Mouse (Mus musculus) heart, postnatal 0 days (tissue): ENCODE results near the gene Gpr162. TPM values are rescaled to one million over a fixed set of nuclear protein-coding genes. Genes with fewer than 3 reads are reported as not detected.
"Not testable (repeated sequence)": the region's sequence is repeated elsewhere in the genome, so short reads cannot be mapped to it uniquely, and the experiment has no call there.

ENCODE experiments used
- ATAC-seq: fragments of 200-750 bp; cut with Nextera tagmentation; 2 replicates; pipeline ENCODE4 v1.8.0; 2017; ENCODE audit warnings: low read depth, moderate number of reproducible peaks, moderate library complexity; ENCODE audit not compliant: insufficient read depth
- DNase-seq: peaks from one replicate; pipeline ENCODE4 v3.0.0-alpha.2; 2016; ENCODE audit warnings: low spot score
- H3K27ac ChIP-seq: fragments of 300-500 bp; sonication (generic); 2 replicates; pipeline ENCODE4 v1.5.1; 2014; ENCODE audit warnings: low read depth, mild to moderate bottlenecking
- H3K27me3 ChIP-seq: fragments of 300-500 bp; sonication (generic); 2 replicates; pipeline ENCODE4 v1.6.1; 2014; ENCODE audit warnings: low read length, mixed read lengths; ENCODE audit not compliant: control insufficient read depth, insufficient read depth
- H3K36me3 ChIP-seq: fragments of 300-500 bp; sonication (generic); replicated peaks from 2 replicates; pipeline ENCODE4 v1.6.1; 2014; ENCODE audit warnings: low read length, mixed read lengths; ENCODE audit not compliant: control insufficient read depth, insufficient read depth
- H3K4me1 ChIP-seq: fragments of 300-500 bp; sonication (generic); 2 replicates; pipeline ENCODE4 v1.6.1; 2014; ENCODE audit warnings: antibody characterized with exemption; ENCODE audit not compliant: control insufficient read depth, insufficient read depth
- H3K4me2 ChIP-seq: fragments of 300-500 bp; sonication (generic); 2 replicates; pipeline ENCODE4 v1.6.1; 2014; ENCODE audit warnings: low read depth, mild to moderate bottlenecking, low read length, moderate library complexity
- H3K4me3 ChIP-seq: fragments of 300-500 bp; sonication (generic); 2 replicates; pipeline ENCODE4 v1.5.1; 2014; ENCODE audit warnings: low read depth, low read length
- H3K9ac ChIP-seq: fragments of 300-500 bp; sonication (generic); replicated peaks from 2 replicates; pipeline ENCODE4 v1.6.1; 2014; ENCODE audit warnings: low read depth, low read length, mixed read lengths
- H3K9me3 ChIP-seq: fragments of 300-500 bp; sonication (generic); replicated peaks from 2 replicates; pipeline ENCODE4 v1.6.1; 2016; ENCODE audit warnings: low read length; ENCODE audit not compliant: control insufficient read depth
- CTCF ChIP-seq: IDR thresholded peaks from 2 replicates; pipeline ENCODE4 v1.5.1; 2016; ENCODE audit warnings: antibody characterized with exemption, control low read depth, low read depth
- EP300 ChIP-seq: IDR thresholded peaks from 2 replicates; pipeline ENCODE4 v1.6.1; 2016; ENCODE audit warnings: antibody characterized with exemption, low read depth
- WGBS: fragments of 180-500 bp; shearing (Covaris S2); extraction: QIAGEN DNeasy Blood & Tissue Kit; methylation state at CpG from one replicate; pipeline ENCODE4 v1.1.7; 2014; 5-methylcytosine and 5-hydroxymethylcytosine counted together
- polyA plus RNA-seq: library from polyadenylated mRNA; unstranded; fragments of >200 nt; fragmentation: Nextera tagmentation; extraction: Ambion mirVana; gene quantifications from 2 replicates; pipeline ENCODE4 v1.2.1, GENCODE M21; 2015
- total RNA-seq: library from RNA; depleted of rRNA; stranded (reverse); fragments of >200 nt; gene quantifications from 2 replicates; pipeline ENCODE4 v1.2.3, GENCODE M21; 2014; ENCODE audit warnings: low replicate concordance

Gene Gpr162
- total and polyA plus RNA-seq, 2 experiments from 2014 or later = 1.5 to 2.9 TPM

- Histone ChIP-seq H3K9me3 (no peaks in the 10 kb centered on the region), H3K4me3 (peak within 1 kb of the TSS; percentile 71), H3K36me3 (peaks cover 56% of the 10 kb centered on the region), H3K4me2 (peak within 1 kb of the TSS; percentile 79), H3K9ac (peak within 1 kb of the TSS; percentile 91), H3K27me3 (no peaks in the 10 kb centered on the region), H3K4me1 (peaks cover 13% of the 10 kb centered on the region; the same call in 1 of the 2 replicates), H3K27ac (peak within 1 kb of the TSS; percentile 96)
- ATAC-seq (peak; percentile 89), DNase-seq (peak; percentile 97)
- WGBS = under 1% methylated on average over 22 of the region's 22 CpGs
- TF ChIP-seq CTCF = no peak
- 0 out of 2 replicates have a peak, but pooled peaks have one; percentile 24 for TF ChIP-seq EP300
Observed at GRCm38 (mm10) chr6:124813933-124814332, 49.9 kb downstream of the Gpr162 start, which contains the start of gene Tpi1. TSS of gene Tpi1 (minus strand) at chr6:124814296.

- ATAC-seq = peak; percentile 65
- TF ChIP-seq EP300 = no peak
- TF ChIP-seq CTCF = no peak
- Histone ChIP-seq H3K36me3 (peaks cover 52% of the 10 kb centered on the region), H3K9ac (peak overlapping the region; percentile 91), H3K9me3 (no peaks in the 10 kb centered on the region), H3K4me1 (peaks cover 13% of the 10 kb centered on the region; the same call in 1 of the 2 replicates), H3K4me2 (peak overlapping the region; percentile 79), H3K27ac (peak overlapping the region; percentile 96), H3K27me3 (no peaks in the 10 kb centered on the region), H3K4me3 (peak overlapping the region; percentile 71)
- peak; percentile 75 for DNase-seq
- under 1% methylated on average over 18 of the region's 18 CpGs for WGBS
Observed at GRCm38 (mm10) chr6:124813496-124813895, 50.3 kb downstream of the Gpr162 start.

- Histone ChIP-seq H3K9me3 (no peaks in the 10 kb centered on the region), H3K4me2 (peak overlapping the region; percentile 79), H3K27me3 (no peaks in the 10 kb centered on the region), H3K4me3 (peak overlapping the region; percentile 71), H3K9ac (peak overlapping the region; percentile 91), H3K4me1 (peaks cover 17% of the 10 kb centered on the region), H3K27ac (peak overlapping the region; percentile 96), H3K36me3 (peaks cover 45% of the 10 kb centered on the region)
- 12% methylated on average over 9 of the region's 9 CpGs for WGBS
- TF ChIP-seq CTCF (no peak), EP300 (no peak)
- DNase-seq = no peak
- ATAC-seq = no peak
Observed at GRCm38 (mm10) chr6:124812848-124813247, 50.9 kb downstream of the Gpr162 start.

GRCm38 (mm10) chr6:124811701-124812560 lies 51.9 kb downstream of the Gpr162 start:
- H3K27ac ChIP-seq = no peak overlapping the region
- 63% methylated on average over 24 of the region's 24 CpGs for WGBS
- no peaks in the 10 kb centered on the region for H3K9me3 ChIP-seq
- H3K27me3 ChIP-seq = no peaks in the 10 kb centered on the region
- H3K4me3 ChIP-seq = peak overlapping the region; percentile 71
- H3K4me2 ChIP-seq = peak overlapping the region; percentile 79
- peaks cover 36% of the 10 kb centered on the region for H3K36me3 ChIP-seq
- DNase-seq (no peak), ATAC-seq (no peak)
- H3K9ac ChIP-seq = peak overlapping the region; percentile 91
- H3K4me1 ChIP-seq = peaks cover 22% of the 10 kb centered on the region
- TF ChIP-seq EP300 = no peak
- TF ChIP-seq CTCF = no peak

GRCm38 (mm10) chr6:124811403-124811665 lies 52.4 kb downstream of the Gpr162 start:
- Histone ChIP-seq H3K9me3 (no peaks in the 10 kb centered on the region), H3K4me1 (peaks cover 22% of the 10 kb centered on the region), H3K4me2 (no peak overlapping the region), H3K27me3 (no peaks in the 10 kb centered on the region), H3K9ac (no peak overlapping the region), H3K27ac (no peak overlapping the region), H3K4me3 (no peak overlapping the region), H3K36me3 (peaks cover 30% of the 10 kb centered on the region)
- no peak for TF ChIP-seq CTCF
- TF ChIP-seq EP300 = no peak
- ATAC-seq (no peak), DNase-seq (no peak)
- 43% methylated on average over 4 of the region's 4 CpGs for WGBS

- H3K9ac ChIP-seq, H3K4me3 ChIP-seq, H3K27ac ChIP-seq, ATAC-seq, H3K9me3 ChIP-seq, H3K27me3 ChIP-seq, DNase-seq, H3K4me2 ChIP-seq: not testable (repeated sequence)
- Histone ChIP-seq H3K4me1 (peaks cover 22% of the 10 kb centered on the region), H3K36me3 (peaks cover 25% of the 10 kb centered on the region)
- WGBS = 71% methylated on average over 11 of the region's 11 CpGs
Observed at GRCm38 (mm10) chr6:124810566-124811402, 53.0 kb downstream of the Gpr162 start.
